Mouse (Mus musculus): ENCODE measurements around the gene Car1. TPM values are rescaled to one million over a fixed set of nuclear protein-coding genes. Genes with fewer than 3 reads are reported as not detected.

Car1 gene
- 2,501 and 2,901 TPM in 2 replicates for polyA plus RNA-seq (2012; rRNA removed)

GRCm38 (mm10) chr3:14808211-14808610 is at the start of gene Car1:
TSS of gene Car1 (minus strand) at chr3:14808368.

Other genes with a start within 250 kb of the Car1 start
- gene 1810022K09Rik, start 197.1 kb downstream of the Car1 start, polyA plus RNA-seq (2012; rRNA removed): 2.4 and 2.8 TPM in 2 replicates
- gene Car13, start 166.6 kb downstream of the Car1 start, polyA plus RNA-seq (2012; rRNA removed): 4.9 and 5.1 TPM in 2 replicates
- 88.9 and 150 TPM in 2 replicates for gene Car3, start 55.1 kb upstream of the Car1 start, polyA plus RNA-seq (2012; rRNA removed)
- 1,393 and 1,740 TPM in 2 replicates for gene Car2, start 77.9 kb upstream of the Car1 start, polyA plus RNA-seq (2012; rRNA removed)